Mouse (Mus musculus): ENCODE measurements around the gene Bcl9l. TPM values are rescaled to one million over a fixed set of nuclear protein-coding genes. Genes with fewer than 3 reads are reported as not detected.

Bcl9l gene
- polyA plus RNA-seq, 1 experiment from 2014 or later, result 16.1 TPM

DNA sequence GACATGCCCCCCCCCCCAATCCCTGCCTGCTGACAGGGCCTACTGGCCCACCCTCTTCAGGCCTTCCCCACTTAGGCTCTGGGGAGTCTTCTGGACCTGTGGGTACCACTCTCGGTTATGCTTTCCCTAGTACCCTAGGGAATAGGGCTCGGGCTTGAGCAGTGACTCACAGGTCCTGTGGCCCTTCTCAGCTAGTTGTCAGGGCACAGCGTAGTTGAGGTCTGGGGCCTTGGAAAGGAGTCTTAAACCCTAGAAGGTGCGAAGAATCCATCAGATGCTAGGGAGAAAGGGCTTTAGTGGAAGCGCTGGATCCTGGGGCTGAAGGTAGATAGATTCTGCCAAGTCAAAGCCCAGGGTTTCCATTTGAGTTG is 17.5 kb downstream of the Bcl9l start:
- Histone ChIP-seq H3K4me2 (ENCODE audit: low read depth, low read length) (peak overlapping the region; percentile 83), H3K9ac (ENCODE audit: low read length) (peak overlapping the region; percentile 69)

DNA sequence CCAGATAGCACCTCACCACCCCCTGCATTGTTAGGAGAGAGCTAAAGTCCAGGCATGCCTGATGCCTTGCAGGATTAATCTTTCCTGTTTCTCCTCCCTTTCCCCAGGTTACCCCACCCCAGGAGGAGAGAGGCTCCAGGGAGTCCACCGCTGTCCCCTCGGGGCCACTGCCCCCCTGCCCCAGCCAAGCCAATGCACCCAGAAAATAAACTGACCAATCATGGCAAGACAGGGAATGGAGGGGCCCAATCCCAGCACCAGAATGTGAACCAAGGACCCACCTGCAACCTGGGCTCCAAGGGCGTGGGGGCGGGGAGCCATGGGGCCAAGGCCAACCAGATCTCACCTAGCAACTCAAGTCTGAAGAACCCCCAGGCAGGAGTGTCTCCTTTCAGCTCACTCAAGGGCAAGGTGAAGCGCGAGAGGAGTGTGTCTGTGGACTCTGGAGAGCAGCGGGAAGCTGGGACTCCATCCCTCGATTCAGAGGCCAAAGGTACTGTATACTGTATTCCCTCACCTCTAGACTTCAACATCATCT is 18.1 kb downstream of the Bcl9l start:
- no peak for ATAC-seq (ENCODE audit: low read depth)
- peaks cover 62% of the 10 kb centered on the region for H3K4me1 ChIP-seq (replicated peaks; ENCODE audit: control insufficient read depth, insufficient read depth, low read length)
- H3K4me3 ChIP-seq (ENCODE audit: low read length), result no peak overlapping the region
- H3K4me2 ChIP-seq (ENCODE audit: low read depth, low read length), result peak overlapping the region; percentile 83; the same call in 1 of the 2 replicates
- H3K9ac ChIP-seq (ENCODE audit: low read length), result no peak overlapping the region
- peaks cover 16% of the 10 kb centered on the region for H3K36me3 ChIP-seq (ENCODE audit: control insufficient read depth, insufficient read depth, low read length)
- WGBS, result 42% methylated on average over 8 of the region's 8 CpGs
- H3K27me3 ChIP-seq (ENCODE audit: control insufficient read depth, insufficient read depth, low read depth, low read length), result no peaks in the 10 kb centered on the region
- no peaks in the 10 kb centered on the region for H3K9me3 ChIP-seq (ENCODE audit: control insufficient read depth, low read length)
- peak overlapping the region; percentile 5; the same call in 1 of the 2 replicates for H3K27ac ChIP-seq (ENCODE audit: low read length)

More for the DNA sequence above, 17.5 kb downstream of the Bcl9l start:
- Histone ChIP-seq H3K27me3 (ENCODE audit: control insufficient read depth, insufficient read depth, low read depth, low read length) (no peaks in the 10 kb centered on the region), H3K36me3 (ENCODE audit: control insufficient read depth, insufficient read depth, low read length) (peaks cover 13% of the 10 kb centered on the region; the same call in 1 of the 2 replicates), H3K27ac (ENCODE audit: low read length) (peak overlapping the region; percentile 98), H3K9me3 (ENCODE audit: control insufficient read depth, low read length) (no peaks in the 10 kb centered on the region), H3K4me1 (replicated peaks; ENCODE audit: control insufficient read depth, insufficient read depth, low read length) (peaks cover 67% of the 10 kb centered on the region), H3K4me3 (ENCODE audit: low read length) (peak overlapping the region; percentile 54)
- no peak for ATAC-seq (ENCODE audit: low read depth)
- WGBS, result 29% methylated on average over 5 of the region's 5 CpGs

DNA sequence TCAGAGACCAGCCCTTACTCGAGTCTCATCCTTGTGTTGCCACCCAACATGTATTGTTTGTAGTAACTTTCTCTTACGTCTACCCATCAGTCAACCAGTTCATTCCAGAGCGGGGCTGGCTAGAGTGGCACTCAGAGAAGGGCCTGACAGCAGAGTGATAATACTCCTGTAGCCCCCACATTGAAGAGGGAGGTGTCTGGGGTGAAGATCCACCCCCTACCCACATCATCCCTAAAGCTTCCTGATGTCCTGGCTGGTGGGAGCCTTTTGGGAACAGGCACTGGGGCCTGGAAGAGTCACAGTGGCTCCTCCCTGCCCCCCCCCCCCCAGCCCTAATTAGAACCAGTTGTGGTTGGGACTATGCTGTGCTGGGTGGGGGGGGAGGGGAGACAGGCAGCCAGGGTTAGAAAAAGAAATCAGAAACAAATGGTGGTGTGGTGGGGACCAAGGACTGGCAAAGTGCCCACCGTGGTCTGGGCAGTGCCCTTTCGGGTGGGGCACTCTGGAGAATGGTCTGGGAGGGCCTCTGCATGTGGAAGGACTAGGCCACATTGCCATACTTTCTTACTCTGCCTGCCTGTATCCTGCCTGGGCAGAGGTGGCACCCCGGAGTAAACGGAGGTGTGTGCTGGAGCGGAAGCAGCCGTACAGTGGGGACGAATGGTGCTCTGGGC is 18.7 kb downstream of the Bcl9l start:
- H3K27ac ChIP-seq (ENCODE audit: low read length), result no peak overlapping the region
- H3K27me3 ChIP-seq (ENCODE audit: control insufficient read depth, insufficient read depth, low read depth, low read length), result no peaks in the 10 kb centered on the region
- 31% methylated on average over 10 of the region's 10 CpGs for WGBS
- H3K9ac ChIP-seq (ENCODE audit: low read length), result no peak overlapping the region; the same call in 1 of the 2 replicates
- ATAC-seq (ENCODE audit: low read depth), result no peak
- H3K9me3 ChIP-seq (ENCODE audit: control insufficient read depth, low read length), result no peaks in the 10 kb centered on the region
- no peak overlapping the region for H3K4me2 ChIP-seq (ENCODE audit: low read depth, low read length)
- no peak overlapping the region for H3K4me3 ChIP-seq (ENCODE audit: low read length)
- H3K4me1 ChIP-seq (replicated peaks; ENCODE audit: control insufficient read depth, insufficient read depth, low read length), result peaks cover 55% of the 10 kb centered on the region
- H3K36me3 ChIP-seq (ENCODE audit: control insufficient read depth, insufficient read depth, low read length), result peaks cover 22% of the 10 kb centered on the region

DNA sequence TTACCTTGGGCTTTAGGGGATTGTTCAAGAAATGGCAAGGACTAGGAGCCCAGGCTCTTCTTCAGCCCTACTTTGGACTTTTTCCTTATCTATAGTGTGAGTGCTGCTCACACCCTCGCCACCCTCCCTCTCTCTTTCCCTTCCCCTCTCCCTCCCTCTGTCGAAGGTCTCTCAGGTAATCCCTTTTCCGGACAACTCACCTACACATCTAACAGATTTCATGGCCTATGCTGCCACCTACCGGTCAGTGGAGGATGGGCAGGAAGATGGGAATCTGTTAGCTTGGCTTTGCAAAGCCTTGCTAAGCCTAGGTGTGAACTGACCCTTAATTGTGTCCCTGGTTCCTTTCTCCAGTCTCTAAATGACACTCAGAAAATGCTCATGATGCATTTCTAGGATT is 19.4 kb downstream of the Bcl9l start:
- Histone ChIP-seq H3K4me2 (ENCODE audit: low read depth, low read length) (no peak overlapping the region), H3K4me1 (replicated peaks; ENCODE audit: control insufficient read depth, insufficient read depth, low read length) (peaks cover 49% of the 10 kb centered on the region), H3K36me3 (ENCODE audit: control insufficient read depth, insufficient read depth, low read length) (peaks cover 26% of the 10 kb centered on the region), H3K9me3 (ENCODE audit: control insufficient read depth, low read length) (no peaks in the 10 kb centered on the region), H3K4me3 (ENCODE audit: low read length) (no peak overlapping the region), H3K27ac (ENCODE audit: low read length) (no peak overlapping the region), H3K27me3 (ENCODE audit: control insufficient read depth, insufficient read depth, low read depth, low read length) (no peaks in the 10 kb centered on the region), H3K9ac (ENCODE audit: low read length) (no peak overlapping the region)
- WGBS, result 1% methylated on average over 4 of the region's 4 CpGs
- ATAC-seq (ENCODE audit: low read depth), result no peak

DNA sequence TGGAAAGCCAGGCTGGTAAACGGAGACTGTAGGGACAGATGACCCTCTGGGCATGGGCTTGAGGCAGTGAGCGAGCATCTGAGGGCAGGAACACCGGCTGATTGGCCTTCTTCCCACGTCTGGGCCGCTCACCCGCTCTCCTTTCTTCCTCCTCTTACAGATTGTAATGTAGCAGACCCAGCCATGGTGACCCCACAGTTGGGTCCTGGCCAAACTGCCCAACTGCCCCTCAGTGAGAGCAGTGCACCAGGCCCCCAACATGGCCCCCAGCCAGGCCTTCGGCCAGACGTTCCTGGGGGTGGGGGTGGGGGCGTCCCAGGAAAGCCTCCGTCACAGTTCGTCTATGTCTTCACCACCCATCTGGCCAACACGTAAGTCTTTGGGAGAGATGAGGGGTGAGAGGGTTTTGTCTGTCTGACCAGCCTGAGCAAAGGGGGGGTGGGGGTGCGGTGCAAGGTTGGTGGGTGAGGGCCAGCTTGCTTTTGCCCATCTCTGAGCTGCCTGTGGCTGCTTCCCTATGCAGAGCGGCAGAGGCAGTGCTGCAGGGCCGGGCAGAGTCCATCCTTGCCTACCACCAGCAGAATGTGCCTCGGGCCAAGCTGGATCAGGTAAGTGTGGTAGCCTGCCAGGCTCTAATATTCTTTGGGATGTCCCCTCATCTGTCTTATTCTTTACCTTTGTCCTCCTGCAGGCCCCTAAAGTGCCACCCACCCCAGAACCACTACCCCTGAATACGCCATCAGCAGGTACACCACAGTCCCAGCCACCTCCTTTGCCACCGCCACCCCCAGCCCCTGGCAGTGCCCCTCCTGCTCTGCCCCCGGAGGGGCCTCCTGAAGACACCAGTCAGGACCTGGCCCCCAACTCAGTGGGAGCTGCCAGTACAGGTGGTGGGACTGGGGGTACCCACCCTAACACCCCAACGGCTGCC is 22.5 kb downstream of the Bcl9l start:
- no peak overlapping the region for H3K4me2 ChIP-seq (ENCODE audit: low read depth, low read length)
- peaks cover 35% of the 10 kb centered on the region for H3K4me1 ChIP-seq (replicated peaks; ENCODE audit: control insufficient read depth, insufficient read depth, low read length)
- no peak overlapping the region for H3K27ac ChIP-seq (ENCODE audit: low read length)
- H3K36me3 ChIP-seq (ENCODE audit: control insufficient read depth, insufficient read depth, low read length), result peaks cover 40% of the 10 kb centered on the region
- ATAC-seq (ENCODE audit: low read depth), result no peak
- no peak overlapping the region for H3K9ac ChIP-seq (ENCODE audit: low read length)
- no peak overlapping the region for H3K4me3 ChIP-seq (ENCODE audit: low read length)
- H3K9me3 ChIP-seq (ENCODE audit: control insufficient read depth, low read length), result no peaks in the 10 kb centered on the region
- H3K27me3 ChIP-seq (ENCODE audit: control insufficient read depth, insufficient read depth, low read depth, low read length), result no peaks in the 10 kb centered on the region
- 65% methylated on average over 20 of the region's 20 CpGs for WGBS

DNA sequence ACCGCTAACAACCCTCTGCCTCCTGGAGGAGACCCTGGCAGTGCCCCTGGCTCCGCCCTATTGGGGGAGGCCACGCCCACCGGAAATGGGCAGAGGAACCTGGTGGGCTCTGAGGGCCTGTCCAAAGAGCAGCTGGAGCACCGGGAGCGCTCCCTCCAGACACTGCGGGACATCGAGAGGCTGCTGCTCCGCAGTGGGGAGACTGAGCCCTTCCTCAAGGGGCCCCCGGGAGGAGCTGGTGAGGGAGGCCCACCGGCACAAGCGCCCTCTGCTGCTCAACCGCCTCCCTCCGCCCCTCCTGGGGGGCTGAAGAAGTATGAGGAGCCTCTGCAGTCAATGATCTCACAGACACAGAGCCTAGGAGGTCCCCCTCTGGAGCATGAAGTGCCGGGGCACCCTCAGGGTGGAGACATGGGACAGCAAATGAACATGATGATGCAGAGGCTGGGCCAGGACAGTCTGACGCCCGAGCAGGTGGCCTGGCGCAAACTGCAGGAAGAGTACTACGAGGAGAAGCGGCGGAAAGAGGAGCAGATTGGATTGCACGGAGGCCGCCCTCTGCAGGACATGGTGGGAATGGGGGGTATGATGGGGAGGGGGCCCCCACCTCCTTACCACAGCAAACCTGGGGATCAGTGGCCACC is 23.3 kb downstream of the Bcl9l start:
- WGBS, result 52% methylated on average over 23 of the region's 23 CpGs
- H3K4me1 ChIP-seq (replicated peaks; ENCODE audit: control insufficient read depth, insufficient read depth, low read length), result peaks cover 35% of the 10 kb centered on the region
- H3K4me2 ChIP-seq (ENCODE audit: low read depth, low read length), result no peak overlapping the region
- peaks cover 40% of the 10 kb centered on the region for H3K36me3 ChIP-seq (ENCODE audit: control insufficient read depth, insufficient read depth, low read length)
- H3K27ac ChIP-seq (ENCODE audit: low read length), result no peak overlapping the region
- ATAC-seq (ENCODE audit: low read depth), result peak; percentile 0; the same call in 1 of the 2 replicates
- H3K4me3 ChIP-seq (ENCODE audit: low read length), result no peak overlapping the region
- H3K9ac ChIP-seq (ENCODE audit: low read length), result no peak overlapping the region
- H3K9me3 ChIP-seq (ENCODE audit: control insufficient read depth, low read length), result no peaks in the 10 kb centered on the region
- H3K27me3 ChIP-seq (ENCODE audit: control insufficient read depth, insufficient read depth, low read depth, low read length), result no peaks in the 10 kb centered on the region

DNA sequence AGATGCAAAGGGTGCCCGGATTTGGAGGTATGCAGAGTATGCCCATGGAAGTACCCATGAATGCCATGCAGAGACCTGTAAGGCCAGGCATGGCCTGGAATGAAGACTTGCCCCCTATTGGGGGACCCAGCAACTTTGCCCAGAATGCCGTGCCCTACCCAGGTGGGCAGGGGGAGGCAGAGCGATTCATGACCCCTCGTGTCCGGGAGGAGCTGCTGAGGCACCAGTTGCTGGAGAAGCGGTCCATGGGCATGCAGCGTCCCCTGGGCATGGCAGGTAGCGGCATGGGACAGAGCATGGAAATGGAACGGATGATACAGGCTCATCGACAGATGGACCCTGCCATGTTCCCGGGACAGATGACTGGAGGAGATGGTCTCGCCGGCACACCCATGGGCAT is 23.9 kb downstream of the Bcl9l start:
- no peak for ATAC-seq (ENCODE audit: low read depth)
- Histone ChIP-seq H3K4me3 (ENCODE audit: low read length) (no peak overlapping the region), H3K36me3 (ENCODE audit: control insufficient read depth, insufficient read depth, low read length) (peaks cover 38% of the 10 kb centered on the region), H3K27me3 (ENCODE audit: control insufficient read depth, insufficient read depth, low read depth, low read length) (no peaks in the 10 kb centered on the region), H3K27ac (ENCODE audit: low read length) (no peak overlapping the region), H3K4me2 (ENCODE audit: low read depth, low read length) (no peak overlapping the region), H3K9ac (ENCODE audit: low read length) (no peak overlapping the region), H3K4me1 (replicated peaks; ENCODE audit: control insufficient read depth, insufficient read depth, low read length) (peaks cover 34% of the 10 kb centered on the region), H3K9me3 (ENCODE audit: control insufficient read depth, low read length) (no peaks in the 10 kb centered on the region)
- 91% methylated on average over 13 of the region's 13 CpGs for WGBS

DNA sequence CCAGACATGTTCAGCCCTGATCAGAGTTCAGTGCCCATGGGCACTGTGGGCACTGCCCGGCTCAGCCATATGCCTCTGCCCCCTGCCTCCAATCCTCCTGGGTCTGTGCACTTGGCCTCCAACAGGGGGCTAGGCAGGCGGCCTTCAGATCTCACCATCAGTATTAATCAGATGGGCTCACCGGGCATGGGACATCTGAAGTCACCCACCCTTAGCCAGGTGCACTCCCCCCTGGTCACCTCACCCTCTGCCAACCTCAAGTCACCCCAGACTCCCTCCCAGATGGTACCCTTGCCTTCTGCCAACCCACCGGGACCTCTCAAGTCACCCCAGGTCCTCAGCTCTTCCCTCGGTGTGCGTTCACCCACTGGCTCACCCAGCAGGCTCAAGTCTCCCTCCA is 24.7 kb downstream of the Bcl9l start:
- peaks cover 36% of the 10 kb centered on the region for H3K36me3 ChIP-seq (ENCODE audit: control insufficient read depth, insufficient read depth, low read length)
- no peaks in the 10 kb centered on the region for H3K9me3 ChIP-seq (ENCODE audit: control insufficient read depth, low read length)
- H3K27me3 ChIP-seq (ENCODE audit: control insufficient read depth, insufficient read depth, low read depth, low read length), result no peaks in the 10 kb centered on the region
- H3K4me1 ChIP-seq (replicated peaks; ENCODE audit: control insufficient read depth, insufficient read depth, low read length), result peaks cover 35% of the 10 kb centered on the region
- 79% methylated on average over 6 of the region's 6 CpGs for WGBS
- no peak overlapping the region for H3K4me2 ChIP-seq (ENCODE audit: low read depth, low read length)
- no peak overlapping the region for H3K27ac ChIP-seq (ENCODE audit: low read length)
- H3K4me3 ChIP-seq (ENCODE audit: low read length), result no peak overlapping the region
- no peak for ATAC-seq (ENCODE audit: low read depth)
- H3K9ac ChIP-seq (ENCODE audit: low read length), result no peak overlapping the region
